Mouse (Mus musculus) heart, embryonic 14.5 days (tissue): ENCODE measurements around the gene Zfp580. TPM values are rescaled to one million over a fixed set of nuclear protein-coding genes. Genes with fewer than 3 reads are reported as not detected.

Source experiments
- ATAC-seq: fragments of 200-750 bp; cut with Nextera tagmentation; 2 replicates; pipeline ENCODE4 v1.8.0; 2017; ENCODE audit warnings: low read depth, moderate TSS enrichment; ENCODE audit not compliant: insufficient number of reproducible peaks, insufficient read depth, low FRiP score
- H3K27ac ChIP-seq, 2 experiments: fragments of 200-500 bp in 1 of 2; fragments of 300-500 bp in 1 of 2; sonication (generic) in 1 of 2; replicated peaks in 1 of 2; 2 replicates each; pipeline ENCODE4 v1.5.1; 2012 to 2014; ENCODE audit warnings: low read depth in 2 of 2, low read length in 2 of 2, control low read depth in 1 of 2, mild to moderate bottlenecking in 1 of 2, mixed read lengths in 1 of 2; ENCODE audit not compliant: control insufficient read depth in 1 of 2, insufficient read depth in 1 of 2
- H3K27me3 ChIP-seq: fragments of 300-500 bp; sonication (generic); 2 replicates; pipeline ENCODE4 v1.6.1; 2014; ENCODE audit warnings: mild to moderate bottlenecking, low read length, control low read depth; ENCODE audit not compliant: control insufficient read depth, insufficient read depth
- H3K36me3 ChIP-seq: fragments of 300-500 bp; sonication (generic); 2 replicates; pipeline ENCODE4 v1.6.1; 2014; ENCODE audit warnings: mild to moderate bottlenecking, control low read depth, low read length, mixed read lengths; ENCODE audit not compliant: control insufficient read depth, insufficient read depth
- H3K4me1 ChIP-seq, 2 experiments: fragments of 200-500 bp in 1 of 2; fragments of 300-500 bp in 1 of 2; sonication (generic) in 1 of 2; 2 replicates each; pipeline ENCODE4 v1.6.1; 2012 to 2014; ENCODE audit warnings: low read length in 2 of 2, control low read depth in 1 of 2, mixed read lengths in 1 of 2; ENCODE audit not compliant: control insufficient read depth in 2 of 2, insufficient read depth in 2 of 2
- H3K4me2 ChIP-seq: fragments of 300-500 bp; sonication (generic); 2 replicates; pipeline ENCODE4 v1.6.1; 2014; ENCODE audit warnings: mild to moderate bottlenecking, low read length
- H3K4me3 ChIP-seq, 2 experiments: fragments of 200-500 bp in 1 of 2; fragments of 300-500 bp in 1 of 2; sonication (generic) in 1 of 2; 2 replicates each; pipeline ENCODE4 v1.5.1; 2012 to 2014; ENCODE audit warnings: low read length in 2 of 2, mild to moderate bottlenecking in 2 of 2, control low read depth in 1 of 2, low read depth in 1 of 2, moderate library complexity in 1 of 2; ENCODE audit not compliant: control insufficient read depth in 1 of 2, insufficient read depth in 1 of 2
- H3K9ac ChIP-seq: fragments of 300-500 bp; sonication (generic); 2 replicates; pipeline ENCODE4 v1.6.1; 2014; ENCODE audit warnings: mild to moderate bottlenecking, low read length
- H3K9me3 ChIP-seq: fragments of 300-500 bp; sonication (generic); 2 replicates; pipeline ENCODE4 v1.6.1; 2016; ENCODE audit warnings: low read length, control low read depth; ENCODE audit not compliant: control insufficient read depth
- WGBS: fragments of 180-500 bp; shearing (Covaris S2); extraction: QIAGEN DNeasy Blood & Tissue Kit; methylation state at CpG from one replicate; pipeline ENCODE4 v1.1.7; 2014; 5-methylcytosine and 5-hydroxymethylcytosine counted together
- polyA plus RNA-seq: library from polyadenylated mRNA; unstranded; fragments of >200 nt; fragmentation: Nextera tagmentation; extraction: Ambion mirVana; gene quantifications from 2 replicates; pipeline ENCODE4 v1.2.1, GENCODE M21; 2014

Zfp580 gene
- polyA plus RNA-seq, 1 experiment from 2014 or later = 22.0 TPM

DNA sequence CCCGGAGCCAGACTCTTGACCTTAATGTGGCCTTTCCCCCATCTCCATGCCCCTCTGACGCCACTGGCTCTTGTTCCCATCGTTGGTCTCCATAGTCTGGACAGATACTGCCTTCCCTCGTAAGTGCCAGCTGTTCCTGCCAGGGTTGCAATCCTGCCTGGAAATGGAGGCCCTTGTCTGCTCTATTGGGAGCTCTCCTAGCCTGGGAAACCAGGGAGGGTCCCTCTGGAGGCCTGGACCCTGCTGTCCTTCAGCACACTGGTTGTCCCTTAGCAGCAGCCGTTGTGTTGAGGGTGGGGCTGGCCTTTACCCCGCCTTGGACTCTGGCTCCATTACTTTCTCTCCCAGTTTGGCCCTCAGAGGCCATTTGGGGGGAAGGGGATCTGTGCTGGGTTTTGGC lies 41.0 kb downstream of the Zfp580 start:
- Histone ChIP-seq H3K36me3 (peaks cover 98% of the 10 kb centered on the region), H3K27ac (no peak overlapping the region), H3K4me1 (no peaks in the 10 kb centered on the region), H3K9me3 (no peaks in the 10 kb centered on the region), H3K4me3 (no peak overlapping the region), H3K27me3 (no peaks in the 10 kb centered on the region), H3K4me2 (no peak overlapping the region), H3K9ac (no peak overlapping the region)
- ATAC-seq = no peak
- 84% methylated on average over 6 of the region's 6 CpGs for WGBS

DNA sequence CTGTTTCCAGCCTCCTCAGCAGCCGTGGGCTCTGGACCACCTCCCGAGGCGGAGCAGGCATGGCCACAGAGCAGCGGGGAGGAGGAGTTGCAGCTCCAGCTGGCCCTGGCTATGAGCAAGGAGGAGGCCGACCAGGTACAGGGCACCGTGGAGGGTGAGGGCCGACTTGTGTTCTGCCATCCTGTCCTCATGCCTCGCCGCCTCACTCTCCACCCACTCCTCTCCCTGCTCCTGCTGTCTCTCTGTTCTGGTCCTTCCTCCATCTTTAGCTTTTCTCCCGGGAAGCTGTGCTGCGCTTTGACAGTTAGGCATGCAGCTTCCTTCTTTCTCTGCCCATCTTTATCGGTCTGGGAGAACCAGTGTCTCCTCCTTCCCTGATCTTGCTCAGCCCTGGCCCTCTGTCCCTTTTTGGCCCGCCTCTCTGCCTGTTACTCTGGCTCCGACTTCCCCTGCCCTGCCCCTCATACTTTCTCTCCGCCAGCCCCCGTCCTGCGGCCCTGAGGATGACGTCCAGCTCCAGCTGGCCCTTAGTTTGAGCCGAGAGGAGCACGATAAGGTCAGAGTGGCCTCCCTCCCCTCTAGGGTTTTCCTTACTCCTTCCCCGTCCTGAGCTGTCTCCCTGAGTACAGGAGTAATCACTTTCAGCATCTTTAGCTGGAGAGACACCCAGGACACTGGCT lies 41.6 kb downstream of the Zfp580 start:
- H3K4me3 ChIP-seq = no peak overlapping the region
- ATAC-seq = no peak
- H3K9me3 ChIP-seq = no peaks in the 10 kb centered on the region
- no peaks in the 10 kb centered on the region for H3K27me3 ChIP-seq
- 80% methylated on average over 20 of the region's 21 CpGs for WGBS
- H3K9ac ChIP-seq = no peak overlapping the region
- H3K36me3 ChIP-seq = peaks cover 99% of the 10 kb centered on the region
- no peaks in the 10 kb centered on the region for H3K4me1 ChIP-seq
- no peak overlapping the region for H3K27ac ChIP-seq
- no peak overlapping the region for H3K4me2 ChIP-seq

DNA sequence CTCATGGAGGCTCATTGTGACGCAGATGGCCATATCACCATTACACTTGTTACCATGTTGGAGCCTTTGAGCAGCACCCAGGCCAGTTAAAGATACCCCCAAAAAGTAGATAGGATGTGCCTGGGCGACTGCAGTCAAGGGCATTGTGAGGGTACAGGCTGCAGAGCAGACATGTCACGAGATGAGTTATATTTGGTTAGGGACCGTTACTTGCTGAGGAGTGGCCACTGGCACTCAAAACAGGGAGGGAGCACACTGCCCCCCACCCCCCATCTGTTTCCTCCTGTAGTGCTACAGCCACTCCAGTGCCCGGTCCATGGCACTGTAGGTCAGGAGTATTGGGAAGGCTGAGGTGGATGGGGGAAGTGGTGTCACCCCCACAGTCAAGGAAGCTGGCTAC lies 47.4 kb downstream of the Zfp580 start:
- Histone ChIP-seq H3K27me3 (no peaks in the 10 kb centered on the region), H3K9me3 (no peaks in the 10 kb centered on the region), H3K9ac (no peak overlapping the region), H3K27ac (no peak overlapping the region), H3K36me3 (peaks cover 53% of the 10 kb centered on the region), H3K4me1 (no peaks in the 10 kb centered on the region; a peak in 1 of 4 replicates), H3K4me2 (no peak overlapping the region), H3K4me3 (no peak overlapping the region)
- no peak for ATAC-seq
- WGBS = 78% methylated on average over 5 of the region's 5 CpGs

DNA sequence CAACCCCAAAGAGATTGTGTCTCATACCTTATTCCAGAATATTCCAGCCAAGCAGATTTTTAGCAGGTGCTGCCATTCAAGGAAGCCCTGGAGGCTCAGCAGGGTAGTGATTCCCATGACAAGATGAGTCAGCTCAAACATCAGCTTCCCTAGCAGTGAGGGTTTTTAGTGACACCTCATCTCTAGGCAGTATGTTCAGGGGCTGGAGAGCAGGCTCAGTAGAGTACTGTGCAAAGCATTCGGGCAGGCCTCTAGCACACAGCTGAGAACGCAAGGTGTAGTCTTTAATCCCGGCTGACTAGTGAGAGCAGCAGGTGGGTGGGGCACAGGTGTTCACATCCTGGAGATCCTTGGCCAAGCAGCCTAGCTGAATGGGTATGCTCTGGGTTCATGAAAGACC lies 48.5 kb downstream of the Zfp580 start:
- 82% methylated on average over 3 of the region's 3 CpGs for WGBS
- Histone ChIP-seq H3K36me3 (peaks cover 43% of the 10 kb centered on the region), H3K9me3 (no peaks in the 10 kb centered on the region), H3K4me1 (no peaks in the 10 kb centered on the region; a peak in 1 of 4 replicates), H3K27me3 (no peaks in the 10 kb centered on the region), H3K4me2 (no peak overlapping the region), H3K9ac (no peak overlapping the region), H3K27ac (no peak overlapping the region), H3K4me3 (no peak overlapping the region)
- no peak for ATAC-seq

DNA sequence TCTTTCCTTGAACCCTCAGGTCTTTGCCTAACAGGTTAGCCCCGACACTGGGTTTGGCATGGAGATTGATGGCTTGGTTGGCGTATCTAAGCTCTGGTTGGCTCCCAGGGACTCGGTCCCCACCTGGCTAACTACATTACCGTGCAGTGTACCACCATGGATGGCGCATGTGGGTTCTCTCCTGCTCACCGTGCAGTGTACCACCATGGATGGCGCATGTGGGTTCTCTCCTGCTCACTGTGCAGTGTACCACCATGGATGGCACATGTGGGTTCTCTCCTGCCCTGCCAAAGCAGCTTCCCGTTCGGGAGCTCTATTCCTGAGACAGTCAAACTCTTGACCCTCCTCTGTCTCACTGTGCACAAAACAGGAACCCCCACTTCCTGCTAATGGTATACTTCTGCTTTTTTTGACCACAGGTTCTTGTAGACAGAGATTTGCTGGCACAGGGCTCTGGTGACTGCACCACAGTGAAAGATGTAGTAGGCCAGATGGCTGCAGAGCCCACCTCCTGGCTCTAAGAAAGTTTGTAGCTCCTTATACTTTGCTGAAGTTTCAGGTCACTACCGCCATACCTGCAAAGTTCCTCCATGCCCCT lies 49.8 kb downstream of the Zfp580 start:
- Histone ChIP-seq H3K36me3 (peaks cover 29% of the 10 kb centered on the region), H3K4me1 (no peaks in the 10 kb centered on the region; a peak in 1 of 4 replicates), H3K9me3 (no peaks in the 10 kb centered on the region), H3K27ac (no peak overlapping the region), H3K4me3 (no peak overlapping the region), H3K9ac (no peak overlapping the region), H3K4me2 (no peak overlapping the region), H3K27me3 (no peaks in the 10 kb centered on the region)
- 84% methylated on average over 10 of the region's 10 CpGs for WGBS
- no peak for ATAC-seq

DNA sequence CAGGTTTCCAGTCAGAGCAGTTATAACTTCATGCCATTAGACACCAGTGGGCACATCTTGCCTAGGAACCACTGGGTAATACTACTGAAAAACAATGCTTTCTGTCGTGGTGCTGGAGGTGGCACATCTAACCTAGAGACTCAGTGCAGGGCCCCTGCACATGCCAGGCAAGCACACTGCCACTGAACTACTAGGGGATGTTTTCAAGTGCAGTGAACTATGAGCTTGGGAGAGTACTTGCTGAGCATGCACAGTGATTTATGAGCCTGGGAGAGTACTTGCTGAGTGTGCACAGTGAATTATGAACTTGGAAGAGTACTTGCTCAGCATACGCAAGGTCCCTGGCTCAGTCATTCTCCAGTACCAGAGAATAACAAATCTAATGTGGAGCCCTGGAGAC lies 51.2 kb downstream of the Zfp580 start:
- no peak overlapping the region for H3K4me3 ChIP-seq
- WGBS = 87% methylated on average over 2 of the region's 2 CpGs
- H3K9ac ChIP-seq = no peak overlapping the region
- no peaks in the 10 kb centered on the region; a peak in 1 of 4 replicates for H3K4me1 ChIP-seq
- no peak overlapping the region for H3K27ac ChIP-seq
- no peaks in the 10 kb centered on the region for H3K9me3 ChIP-seq
- H3K27me3 ChIP-seq = no peaks in the 10 kb centered on the region
- H3K36me3 ChIP-seq = peaks cover 15% of the 10 kb centered on the region
- ATAC-seq = no peak
- H3K4me2 ChIP-seq = no peak overlapping the region
